Mouse (Mus musculus): Measurements from ENCODE around the gene E030030I06Rik. TPM values are rescaled to one million over a fixed set of nuclear protein-coding genes. Genes with fewer than 3 reads are reported as not detected.

E030030I06Rik gene
- polyA plus RNA-seq, 1 experiment from 2014 or later: 16.6 TPM

Other genes starting within 250 kb of the E030030I06Rik start
- not detected in 2 replicates for gene 4930444G20Rik, start 81.2 kb downstream of the E030030I06Rik start, polyA plus RNA-seq (2014; fragmentation: Nextera tagmentation; extraction: Ambion mirVana)
- 10.7 and 11.7 TPM in 2 replicates for gene Raet1e, start 9.3 kb upstream of the E030030I06Rik start, polyA plus RNA-seq (2014; fragmentation: Nextera tagmentation; extraction: Ambion mirVana)
- 1.7 and 2.9 TPM in 2 replicates for gene H60b, start 9.3 kb upstream of the E030030I06Rik start, polyA plus RNA-seq (2014; fragmentation: Nextera tagmentation; extraction: Ambion mirVana)
- gene Raet1d, start 211.3 kb upstream of the E030030I06Rik start, polyA plus RNA-seq (2014; fragmentation: Nextera tagmentation; extraction: Ambion mirVana): 15.6 TPM in 2 replicates

Measured in hindbrain, embryonic 11.5 days (tissue).